Mouse (Mus musculus) thymus, adult 2 months (tissue): ENCODE measurements around the gene Dennd1a.

Experiments used
- CTCF ChIP-seq: fragments of 200-500 bp; IDR thresholded peaks from 2 replicates; pipeline ENCODE4 v1.5.1; 2012; ENCODE audit warnings: mild to moderate bottlenecking, control low read depth, low read length, moderate library complexity, borderline replicate concordance; ENCODE audit not compliant: control insufficient read depth, poor library complexity, insufficient read depth; ENCODE audit errors: extremely low read depth
- POLR2A ChIP-seq: fragments of 200-500 bp; IDR thresholded peaks from 2 replicates; pipeline ENCODE4 v1.6.1; 2012; ENCODE audit warnings: mild to moderate bottlenecking, low read length, control low read depth, moderate library complexity; ENCODE audit not compliant: control insufficient read depth, poor library complexity, insufficient read depth; ENCODE audit errors: extremely low read depth

DNA sequence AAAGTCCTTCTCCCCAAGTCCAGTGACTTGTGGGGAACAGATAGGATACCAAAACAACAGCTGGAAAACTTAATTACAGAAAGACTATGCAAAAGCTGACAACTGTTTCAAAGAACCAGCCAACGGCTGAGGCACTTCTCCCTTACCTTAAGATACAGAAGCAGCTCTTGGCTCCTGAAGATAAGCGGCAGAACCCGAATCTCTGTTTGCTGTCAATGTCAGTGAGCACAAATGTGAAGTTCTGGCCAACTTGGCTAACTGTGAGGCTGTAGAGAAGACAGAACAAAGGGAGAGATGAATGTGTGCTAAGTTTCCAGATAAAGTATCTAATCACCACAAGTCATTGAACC lies 160.8 kb downstream of the Dennd1a start:
- TF ChIP-seq CTCF (no peak), POLR2A (no peak)
